Mouse (Mus musculus): ENCODE measurements around the gene Dst. TPM values are rescaled to one million over a fixed set of nuclear protein-coding genes. Genes with fewer than 3 reads are reported as not detected.

Dst gene
- polyA plus RNA-seq (2014; fragmentation: Illumina TruSeq; extraction: RNeasy Lipid Tissue Mini Kit (QIAGEN cat#74804); ENCODE audit: low read depth, low replicate concordance), result 24.6 TPM

GRCm38 (mm10) chr1:33908191-33908962 is at the start of gene Dst:
TSS of gene Dst (plus strand) at chr1:33908225.

DNA sequence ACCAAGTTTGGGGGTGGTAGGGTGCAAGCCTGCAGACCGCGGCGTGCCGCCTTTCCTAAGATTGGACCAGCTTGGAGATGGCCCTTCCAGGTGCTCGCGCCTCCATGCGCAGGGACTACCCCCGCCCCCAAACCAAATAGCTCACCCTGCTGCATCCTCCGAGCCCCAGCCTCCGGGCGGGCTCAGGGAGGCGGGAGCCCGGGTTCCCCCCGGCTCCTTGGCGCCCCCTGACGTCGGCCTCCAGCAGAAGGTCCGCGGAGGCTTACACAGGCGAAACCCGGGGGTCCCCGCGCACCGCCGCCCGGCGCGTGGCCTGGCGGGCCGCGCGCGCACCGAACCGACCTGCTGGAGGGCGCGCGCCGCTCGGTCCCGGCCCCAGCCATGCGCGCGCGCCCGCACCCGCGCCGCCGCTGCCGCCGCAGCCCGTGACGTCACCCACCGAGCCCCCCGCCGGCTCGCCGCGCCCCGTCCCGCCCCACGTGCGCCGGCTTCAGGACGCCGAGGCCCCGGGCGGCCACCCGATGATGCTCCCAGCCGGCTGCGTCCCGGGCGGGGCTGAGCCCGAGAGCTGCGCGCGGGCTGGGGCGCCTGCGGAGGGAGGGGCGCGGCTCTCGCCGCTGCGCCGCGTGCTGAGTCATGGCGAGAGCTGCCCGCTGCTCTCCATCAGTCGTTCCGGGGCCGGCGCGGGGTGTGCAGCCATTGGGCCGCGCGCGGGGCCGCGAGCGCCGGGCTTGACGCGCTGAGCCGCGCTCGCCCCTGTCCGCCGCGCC is 419 bp upstream of the Dst start, which contains the start of gene Bend6:
Gene Bend6, minus strand, starts transcription at position 396 of the 770 bp plus-strand sequence.

Other genes with a start within 250 kb of the Dst start
- gene Prim2, start 238.4 kb upstream of the Dst start, polyA plus RNA-seq (2014; fragmentation: Illumina TruSeq; extraction: RNeasy Lipid Tissue Mini Kit (QIAGEN cat#74804); ENCODE audit: low read depth, low replicate concordance), result 29.9 TPM
- 30.2 TPM for gene Rab23, start 188.3 kb upstream of the Dst start, polyA plus RNA-seq (2014; fragmentation: Illumina TruSeq; extraction: RNeasy Lipid Tissue Mini Kit (QIAGEN cat#74804); ENCODE audit: low read depth, low replicate concordance)
- gene Bag2, start 150.4 kb upstream of the Dst start, polyA plus RNA-seq (2014; fragmentation: Illumina TruSeq; extraction: RNeasy Lipid Tissue Mini Kit (QIAGEN cat#74804); ENCODE audit: low read depth, low replicate concordance), result 12.4 TPM
- 1,250 TPM for gene Zfp451, start 93.6 kb upstream of the Dst start, polyA plus RNA-seq (2014; fragmentation: Illumina TruSeq; extraction: RNeasy Lipid Tissue Mini Kit (QIAGEN cat#74804); ENCODE audit: low read depth, low replicate concordance)
- gene Bend6, start 409 bp upstream of the Dst start, polyA plus RNA-seq (2014; fragmentation: Illumina TruSeq; extraction: RNeasy Lipid Tissue Mini Kit (QIAGEN cat#74804); ENCODE audit: low read depth, low replicate concordance), result 5.2 TPM